Mouse (Mus musculus) left cerebral cortex, postnatal 14 days (tissue): Measurements from ENCODE around the gene Pnmal1. TPM values are rescaled to one million over a fixed set of nuclear protein-coding genes. Genes with fewer than 3 reads are reported as not detected.

Source experiments
- DNase-seq, 2 experiments: peaks; one replicate each; pipeline ENCODE4 v3.0.0; 2021 to 2022; ENCODE audit warnings: low spot score in 2 of 2, mixed read lengths in 1 of 2
- intact Hi-C: fragments of 180-260 bp; cut with DNase I; formaldehyde crosslinking; loops from one replicate; pipeline ENCODE4 v1.15.1; 2025
- total RNA-seq, 2 experiments: library from RNA; stranded (reverse); gene quantifications; 2 replicates each; pipeline ENCODE4 v1.2.3; 2021

The Pnmal1 gene
- total RNA-seq, 2 experiments from 2014 or later = 85.4 to 91.6 TPM

- DNase-seq = peak; percentile 48 to 61
- intact Hi-C loops = loop anchor here (2.0 kb wide), 1 partner anchor 46 kb away; no protein-coding TSS in a partner anchor
Measured at GRCm38 (mm10) chr7:16922360-16922973, 37.0 kb upstream of the Pnmal1 start.

- intact Hi-C loops = loop anchor here (2.0 kb wide), 1 partner anchor 47 kb away; no protein-coding TSS in a partner anchor
- DNase-seq = peak in 1 of 2 experiments; percentile 58
Measured at GRCm38 (mm10) chr7:16923283-16924036, 36.0 kb upstream of the Pnmal1 start.

- peak; percentile 100 for DNase-seq
- intact Hi-C loops = no loop called here
Measured at GRCm38 (mm10) chr7:16924037-16924834, 35.2 kb upstream of the Pnmal1 start, which contains the start of gene Calm3. TSS of gene Calm3 (minus strand) at chr7:16924114.

- no peak for DNase-seq
- intact Hi-C loops = no loop called here
Measured at GRCm38 (mm10) chr7:16928341-16928740, 31.1 kb upstream of the Pnmal1 start.

- DNase-seq = peak; percentile 86 to 88
- intact Hi-C loops = no loop called here
Measured at GRCm38 (mm10) chr7:16930850-16931249, 28.6 kb upstream of the Pnmal1 start.

GRCm38 (mm10) chr7:16931968-16932627, 27.4 kb upstream of the Pnmal1 start:
- peak; percentile 91 to 94 for DNase-seq

GRCm38 (mm10) chr7:16932704-16933577, 26.5 kb upstream of the Pnmal1 start:
- intact Hi-C loops = loop anchor here (1.0 to 2.0 kb wide), 3 partner anchors 17 to 134 kb away; no protein-coding TSS in a partner anchor
- DNase-seq = peak; percentile 72 to 79

More at GRCm38 (mm10) chr7:16931968-16932627, 27.4 kb upstream of the Pnmal1 start:
- intact Hi-C loops = loop anchor here (1.0 to 2.0 kb wide), 3 partner anchors 18 to 135 kb away; no protein-coding TSS in a partner anchor

GRCm38 (mm10) chr7:16937312-16937711, 22.2 kb upstream of the Pnmal1 start:
- intact Hi-C loops = no loop called here
- no peak for DNase-seq

GRCm38 (mm10) chr7:16938117-16938791, 21.2 kb upstream of the Pnmal1 start:
- DNase-seq = peak; percentile 73 to 88
- intact Hi-C loops = no loop called here

- intact Hi-C loops = no loop called here
- DNase-seq = peak in 1 of 2 experiments; percentile 85
Measured at GRCm38 (mm10) chr7:16940292-16940691, 19.2 kb upstream of the Pnmal1 start.

GRCm38 (mm10) chr7:16942861-16943260, 16.6 kb upstream of the Pnmal1 start:
- intact Hi-C loops = no loop called here
- no peak for DNase-seq

- DNase-seq = peak; percentile 92 to 93
- intact Hi-C loops = no loop called here
Measured at GRCm38 (mm10) chr7:16944061-16944807, 15.2 kb upstream of the Pnmal1 start, which contains the start of gene Pnmal2. TSS of gene Pnmal2 (plus strand) at chr7:16944682.

GRCm38 (mm10) chr7:16944808-16945315, 14.6 kb upstream of the Pnmal1 start:
- intact Hi-C loops = no loop called here
- DNase-seq = no peak

GRCm38 (mm10) chr7:16945419-16945818, 14.1 kb upstream of the Pnmal1 start:
- intact Hi-C loops = no loop called here
- peak in 1 of 2 experiments; percentile 45 for DNase-seq

- intact Hi-C loops = no loop called here
- no peak for DNase-seq
Measured at GRCm38 (mm10) chr7:16946441-16947348, 12.8 kb upstream of the Pnmal1 start.
